Mouse (Mus musculus) testis, adult 2 months (tissue): ENCODE results near the gene C1ra.

Experiments used
- CTCF ChIP-seq: fragments of 200-500 bp; IDR thresholded peaks from 2 replicates; pipeline ENCODE4 v1.5.1; 2012; ENCODE audit warnings: low read depth, mild to moderate bottlenecking, inconsistent platforms, low read length, moderate library complexity; ENCODE audit not compliant: control insufficient read depth, insufficient read depth, insufficient replicate concordance
- POLR2A ChIP-seq: fragments of 200-500 bp; IDR thresholded peaks from 2 replicates; pipeline ENCODE4 v1.6.1; 2012; ENCODE audit warnings: low read depth, mild to moderate bottlenecking, inconsistent platforms, low read length, moderate library complexity; ENCODE audit not compliant: control insufficient read depth

DNA sequence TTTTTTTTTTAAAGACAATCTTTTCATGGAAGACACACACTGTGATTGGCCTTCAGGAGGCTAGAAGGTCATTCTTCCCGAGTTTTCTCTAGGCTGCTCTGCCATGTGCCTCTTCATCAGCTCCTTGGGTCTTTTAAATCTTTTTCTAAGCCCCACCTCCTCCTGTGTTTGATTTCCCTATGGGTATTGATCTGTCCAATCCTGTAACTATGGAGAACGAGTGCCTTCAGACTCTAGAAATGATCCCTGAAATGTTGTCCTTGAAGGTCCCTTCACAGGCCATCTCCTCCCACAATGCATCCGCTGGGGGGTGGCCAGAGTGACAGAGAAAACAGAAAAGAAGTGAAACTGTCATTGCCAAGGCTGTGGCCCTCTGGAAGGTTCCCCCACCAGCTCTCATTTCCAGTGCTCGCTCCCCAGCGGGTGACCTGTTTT, 35.0 kb upstream of the C1ra start:
- TF ChIP-seq CTCF: no peak
- TF ChIP-seq POLR2A: no peak
